Mouse (Mus musculus): ENCODE measurements around the gene Ppp1r13l.
A peak's percentile ranks its signal among the peaks of the same experiment; 100 is the strongest.

Gene Ppp1r13l

DNA sequence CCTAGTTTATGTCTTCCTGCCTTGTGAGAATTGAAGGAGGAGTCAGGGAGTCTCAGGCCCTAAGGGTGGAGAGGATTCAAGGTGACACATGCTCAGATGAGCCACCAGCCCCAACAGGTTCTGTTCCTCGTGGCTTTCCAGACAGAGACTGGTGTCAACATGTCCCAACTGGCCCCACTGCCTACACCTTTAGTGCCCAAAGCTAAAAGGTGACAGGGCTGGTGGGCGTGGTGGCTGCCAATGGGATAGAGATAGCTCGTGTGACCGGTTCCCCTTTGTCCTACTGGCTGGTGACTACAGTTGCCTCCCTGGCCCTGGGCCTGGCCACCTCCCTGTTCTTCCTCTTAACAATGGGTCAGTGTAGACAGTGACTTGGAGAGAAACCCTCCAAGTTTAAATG, 5.8 kb downstream of the Ppp1r13l start:
- DNase-seq (ENCODE audit: low read depth, low spot score), result no peak

DNA sequence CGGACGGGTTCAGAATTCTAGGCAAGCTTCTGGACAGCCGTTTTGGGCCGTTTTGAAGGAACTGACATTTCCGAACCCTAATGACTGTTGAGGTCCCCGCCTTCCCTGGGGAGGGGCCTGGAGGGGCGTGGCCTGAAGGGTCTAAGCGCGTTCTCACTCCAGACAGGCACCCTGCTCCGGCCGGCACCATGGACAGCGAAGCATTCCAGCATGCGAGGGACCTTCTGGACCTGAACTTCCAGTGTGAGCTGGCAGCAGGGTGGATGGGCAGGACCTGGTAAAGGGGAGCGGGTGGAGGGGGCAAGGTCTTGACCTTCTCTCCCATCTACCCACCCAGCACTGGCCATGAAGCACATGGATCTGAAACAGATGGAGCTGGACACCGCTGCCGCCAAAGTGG, 8.8 kb downstream of the Ppp1r13l start:
- DNase-seq (ENCODE audit: low read depth, low spot score), result peak; percentile 74

DNA sequence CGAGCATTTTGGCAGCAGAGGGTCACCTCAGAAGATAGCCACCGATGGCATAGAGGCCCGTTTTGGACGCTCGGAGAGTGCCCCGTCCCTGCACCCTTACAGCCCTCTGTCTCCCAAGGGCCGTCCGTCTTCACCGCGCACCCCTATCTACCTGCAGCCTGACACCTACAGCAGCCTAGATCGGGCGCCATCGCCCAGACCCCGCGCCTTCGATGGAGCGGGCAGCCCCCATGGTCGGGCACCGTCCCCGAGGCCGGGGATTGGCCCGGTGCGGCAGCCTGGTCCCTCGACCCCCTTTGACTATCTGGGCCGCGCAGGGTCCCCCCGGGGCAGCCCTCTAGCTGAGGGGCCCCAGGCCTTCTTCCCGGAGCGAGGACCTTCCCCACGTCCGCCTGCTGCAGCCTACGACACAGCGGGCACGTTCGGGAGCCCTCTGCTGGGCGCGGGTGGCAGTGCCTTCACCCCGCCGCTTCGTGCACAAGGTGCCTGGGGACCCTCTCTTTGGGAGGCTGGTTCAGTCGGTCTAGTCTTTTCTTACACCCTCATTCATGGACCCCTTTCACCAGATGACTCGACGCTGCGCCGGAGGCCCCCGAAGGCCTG, 10.4 kb downstream of the Ppp1r13l start:
- peak; percentile 61 for DNase-seq (ENCODE audit: low read depth, low spot score)

GRCm38 (mm10) chr7:19373367-19373766, 13.8 kb downstream of the Ppp1r13l start:
- DNase-seq (ENCODE audit: low read depth, low spot score), result no peak

GRCm38 (mm10) chr7:19375368-19375767, 15.8 kb downstream of the Ppp1r13l start:
- no peak for DNase-seq (ENCODE audit: low read depth, low spot score)

- no peak for DNase-seq (ENCODE audit: low read depth, low spot score)
These were observed 16.5 kb downstream of the Ppp1r13l start for GRCm38 (mm10) chr7:19376019-19376418.

DNA sequence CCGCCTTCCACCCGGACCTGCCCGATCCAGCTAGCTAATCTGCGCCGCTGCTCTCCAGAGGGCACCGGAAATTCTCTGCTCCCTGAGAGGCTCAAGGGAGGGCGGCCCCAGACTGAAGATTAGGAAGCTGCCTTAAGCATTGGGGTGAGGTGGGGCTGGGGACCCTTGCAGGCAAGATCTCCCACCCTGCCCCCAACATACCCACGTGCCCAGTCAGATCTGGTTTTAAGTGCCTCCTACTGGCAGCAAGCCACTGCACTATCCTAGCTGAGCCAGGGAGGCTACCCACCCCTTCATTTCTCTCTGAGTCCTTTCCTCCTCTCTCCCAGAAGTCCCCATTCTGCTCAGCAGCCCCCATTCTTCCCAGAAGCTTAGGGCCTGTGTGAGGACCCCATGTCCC, 18.5 kb downstream of the Ppp1r13l start:
- DNase-seq (ENCODE audit: low read depth, low spot score), result no peak

GRCm38 (mm10) chr7:19381377-19382165, 22.0 kb downstream of the Ppp1r13l start, which contains the start of gene Ercc2:
Gene Ercc2, plus strand, starts transcription at chr7:19382010.
- DNase-seq (ENCODE audit: low read depth, low spot score), result peak; percentile 100

DNA sequence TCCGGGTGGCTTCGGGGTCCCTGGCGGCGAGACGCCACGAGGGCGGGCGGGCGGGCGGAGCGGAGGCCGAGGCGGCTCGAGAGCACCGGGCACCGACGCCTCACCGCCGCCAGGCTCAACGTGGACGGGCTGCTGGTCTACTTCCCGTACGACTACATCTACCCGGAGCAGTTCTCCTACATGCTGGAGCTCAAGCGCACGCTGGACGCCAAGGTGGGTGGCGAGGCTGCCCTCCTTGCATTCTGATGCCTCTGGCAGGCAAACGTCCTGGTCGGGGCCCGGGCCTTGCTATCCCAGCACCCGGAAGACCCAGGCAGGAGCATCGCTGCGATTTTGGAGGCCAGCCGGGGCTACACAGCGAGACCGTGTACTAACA, 22.6 kb downstream of the Ppp1r13l start:
- no peak for DNase-seq (ENCODE audit: low read depth, low spot score)

DNA sequence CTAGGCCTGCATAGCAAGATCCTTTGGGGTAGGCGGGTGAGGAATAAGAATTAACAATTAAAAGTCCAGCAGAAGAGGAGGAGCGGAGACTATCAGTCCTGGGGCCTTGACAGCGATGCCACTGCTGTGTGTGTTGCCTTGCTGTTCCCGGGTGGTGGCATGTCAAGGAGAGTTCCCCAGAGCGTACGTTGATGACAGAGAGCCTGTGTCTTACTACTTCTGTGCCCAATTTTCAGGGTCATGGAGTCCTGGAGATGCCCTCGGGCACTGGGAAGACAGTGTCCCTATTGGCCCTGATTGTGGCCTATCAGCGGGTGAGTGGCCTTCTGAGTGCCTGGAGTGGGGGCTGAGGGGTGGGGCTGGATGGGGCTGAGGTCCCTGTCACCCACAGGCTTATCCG, 24.2 kb downstream of the Ppp1r13l start:
- DNase-seq (ENCODE audit: low read depth, low spot score), result no peak

DNA sequence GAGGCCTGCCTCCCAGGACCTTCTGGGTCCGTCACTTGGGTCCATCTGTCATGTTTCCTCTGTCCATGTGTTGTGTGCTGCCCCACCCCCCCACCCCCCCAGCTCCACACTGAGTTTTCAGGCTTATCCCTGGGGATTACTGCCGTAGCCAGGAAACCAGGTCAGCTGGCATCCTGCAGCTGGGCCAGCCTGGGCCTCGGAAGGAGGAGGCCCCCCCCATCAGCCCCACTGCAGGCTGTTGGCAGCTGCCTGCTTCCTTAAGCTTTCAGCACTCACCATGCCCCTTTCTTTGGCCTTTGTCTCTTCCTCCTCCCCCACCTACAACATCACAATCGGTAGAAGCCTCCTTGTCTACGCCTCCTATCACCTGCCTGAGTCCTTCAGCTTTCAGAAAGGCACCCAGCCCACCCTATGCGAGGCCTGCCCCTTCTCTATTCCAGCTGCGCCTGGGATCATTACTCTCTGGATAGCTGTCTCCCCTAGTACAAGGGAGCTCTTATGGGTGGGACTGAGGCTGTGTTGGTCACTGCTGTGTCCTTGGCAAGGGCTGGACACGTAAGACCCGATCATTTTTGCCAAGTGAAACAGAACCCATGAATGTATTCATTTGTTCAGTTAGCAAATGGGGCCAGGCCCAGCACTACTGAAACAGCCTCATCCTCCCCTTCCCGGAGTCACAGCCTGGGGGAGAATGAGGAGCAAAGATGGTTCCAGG, 29.3 kb downstream of the Ppp1r13l start:
- no peak for DNase-seq (ENCODE audit: low read depth, low spot score)

DNA sequence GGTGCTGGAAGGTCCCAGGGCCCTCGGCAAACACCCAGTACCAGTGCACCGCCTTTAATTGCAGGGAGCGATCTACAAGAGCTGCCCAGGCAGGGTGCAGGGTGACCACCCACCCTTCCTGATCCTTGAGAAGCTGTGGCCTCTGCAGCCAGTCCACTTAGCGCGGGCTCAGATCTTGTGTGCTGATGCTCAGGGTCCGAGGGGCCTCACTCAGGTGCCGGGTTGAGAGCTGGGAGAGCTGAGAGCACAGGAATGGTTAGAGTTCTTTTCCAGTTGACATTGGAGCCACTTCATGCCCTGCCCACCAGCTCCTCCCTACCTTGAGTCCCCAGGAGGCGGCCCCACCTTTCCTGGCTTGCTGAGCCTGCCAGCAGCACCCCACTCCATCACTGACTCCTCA, 34.9 kb downstream of the Ppp1r13l start:
- DNase-seq (ENCODE audit: low read depth, low spot score), result no peak

GRCm38 (mm10) chr7:19399496-19400280, 40.1 kb downstream of the Ppp1r13l start:
- peak; percentile 71 for DNase-seq (ENCODE audit: low read depth, low spot score)

DNA sequence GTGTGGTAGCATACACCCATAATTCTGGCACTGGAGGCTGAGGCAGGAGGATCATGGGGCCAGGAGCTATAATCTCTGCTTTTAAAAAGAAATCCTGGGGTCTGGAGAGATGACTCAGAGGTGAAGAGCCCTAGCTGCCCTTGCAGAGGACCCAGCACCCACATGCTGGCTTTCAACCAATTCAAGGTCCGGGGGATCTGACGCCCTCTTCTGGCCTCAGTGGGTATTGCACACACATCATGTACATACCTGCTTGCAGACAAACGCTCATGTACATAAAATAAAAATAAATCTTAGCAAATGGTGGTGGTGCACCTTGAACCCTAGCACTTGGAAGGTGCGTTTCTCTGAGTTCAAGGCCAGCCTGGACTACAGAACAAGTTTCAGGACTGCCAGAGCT, 41.4 kb downstream of the Ppp1r13l start:
- peak; percentile 87 for DNase-seq (ENCODE audit: low read depth, low spot score)

- no peak for DNase-seq (ENCODE audit: low read depth, low spot score)
These were observed 43.1 kb downstream of the Ppp1r13l start for GRCm38 (mm10) chr7:19402535-19403112.

DNA sequence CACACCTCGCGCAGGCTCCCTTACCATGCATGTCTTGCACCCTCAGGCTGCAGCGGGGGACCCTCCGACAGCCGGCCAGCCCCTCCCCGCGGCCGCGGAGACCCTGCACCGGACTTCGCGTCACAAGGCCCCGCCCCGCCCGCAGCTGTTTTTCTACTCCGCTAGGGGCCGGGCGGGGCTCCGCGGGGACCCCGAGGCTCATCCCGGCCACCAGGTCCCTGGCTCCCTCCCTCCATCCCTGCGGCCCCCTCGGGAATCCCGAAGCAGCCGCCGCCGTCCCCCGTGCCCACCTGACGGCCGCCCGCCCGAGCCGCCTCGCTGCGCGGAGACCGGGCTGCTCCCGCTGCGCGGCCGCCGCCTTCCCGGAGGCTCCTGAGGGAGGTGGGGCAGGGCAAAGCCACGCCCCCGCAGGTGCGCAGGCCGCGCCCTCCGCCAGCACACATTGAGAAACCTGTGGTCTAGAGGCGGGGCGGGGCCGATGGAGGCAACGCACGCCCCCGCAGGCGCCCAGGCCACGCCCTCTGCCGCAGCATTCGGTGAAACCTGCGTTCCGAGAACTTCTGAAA, 44.3 kb downstream of the Ppp1r13l start, which contains the start of gene Klc3:
Gene Klc3, minus strand, starts transcription at position 374 of the 566 bp plus-strand sequence.
- peak; percentile 89 for DNase-seq (ENCODE audit: low read depth, low spot score)

GRCm38 (mm10) chr7:19404476-19404875, 44.9 kb downstream of the Ppp1r13l start, which contains the start of gene Ckm:
Gene Ckm, plus strand, starts transcription at chr7:19404776.
- no peak for DNase-seq (ENCODE audit: low read depth, low spot score)

- DNase-seq (ENCODE audit: low read depth, low spot score), result peak; percentile 81
These were observed 45.9 kb downstream of the Ppp1r13l start for GRCm38 (mm10) chr7:19405417-19405816.

DNA sequence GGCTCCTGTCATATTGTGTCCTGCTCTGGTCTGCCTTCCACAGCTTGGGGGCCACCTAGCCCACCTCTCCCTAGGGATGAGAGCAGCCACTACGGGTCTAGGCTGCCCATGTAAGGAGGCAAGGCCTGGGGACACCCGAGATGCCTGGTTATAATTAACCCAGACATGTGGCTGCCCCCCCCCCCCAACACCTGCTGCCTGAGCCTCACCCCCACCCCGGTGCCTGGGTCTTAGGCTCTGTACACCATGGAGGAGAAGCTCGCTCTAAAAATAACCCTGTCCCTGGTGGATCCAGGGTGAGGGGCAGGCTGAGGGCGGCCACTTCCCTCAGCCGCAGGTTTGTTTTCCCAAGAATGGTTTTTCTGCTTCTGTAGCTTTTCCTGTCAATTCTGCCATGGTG, 50.2 kb downstream of the Ppp1r13l start:
- DNase-seq (ENCODE audit: low read depth, low spot score), result no peak

DNA sequence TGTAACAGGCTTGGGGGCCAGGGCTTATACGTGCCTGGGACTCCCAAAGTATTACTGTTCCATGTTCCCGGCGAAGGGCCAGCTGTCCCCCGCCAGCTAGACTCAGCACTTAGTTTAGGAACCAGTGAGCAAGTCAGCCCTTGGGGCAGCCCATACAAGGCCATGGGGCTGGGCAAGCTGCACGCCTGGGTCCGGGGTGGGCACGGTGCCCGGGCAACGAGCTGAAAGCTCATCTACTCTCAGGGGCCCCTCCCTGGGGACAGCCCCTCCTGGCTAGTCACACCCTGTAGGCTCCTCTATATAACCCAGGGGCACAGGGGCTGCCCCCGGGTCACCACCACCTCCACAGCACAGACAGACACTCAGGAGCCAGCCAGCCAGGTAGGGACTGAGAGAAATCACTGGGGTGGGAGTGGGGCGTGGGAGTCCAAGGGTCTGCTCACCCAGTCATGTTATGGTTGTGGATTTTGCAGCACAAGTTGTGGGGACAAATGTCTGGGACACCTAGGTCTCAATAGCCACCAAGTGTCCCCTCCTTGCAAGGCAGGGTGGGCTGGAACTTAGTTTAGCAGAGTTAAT, 51.3 kb downstream of the Ppp1r13l start:
- no peak for DNase-seq (ENCODE audit: low read depth, low spot score)

DNA sequence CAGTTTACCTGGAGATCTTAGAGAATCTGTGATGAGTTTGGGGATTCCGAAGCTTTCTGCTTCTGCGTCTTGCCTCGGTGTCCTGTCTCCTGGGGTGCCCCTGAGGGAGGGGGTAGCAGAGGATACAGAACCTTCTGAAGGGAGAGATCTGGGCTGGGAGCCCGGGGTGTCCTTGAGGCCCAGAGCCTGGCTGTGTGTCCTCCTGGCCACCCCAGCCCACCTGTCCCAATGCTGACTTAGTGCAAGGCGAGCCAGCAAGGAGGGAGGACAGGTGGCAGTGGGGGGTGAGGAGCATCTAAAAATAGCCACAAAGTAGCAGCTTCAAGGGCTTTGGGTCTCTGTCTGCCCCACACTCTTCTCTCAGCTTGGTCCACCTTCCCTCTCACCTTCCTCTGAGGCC, 52.2 kb downstream of the Ppp1r13l start:
- no peak for DNase-seq (ENCODE audit: low read depth, low spot score)

All from ZHBTc4 (cell line).